Mouse (Mus musculus) heart, adult 2 months (tissue): ENCODE data around the gene Rc3h1.

Source experiments
- CTCF ChIP-seq: fragments of 200-600 bp; IDR thresholded peaks from 2 replicates; pipeline ENCODE4 v1.8.1; 2022; ENCODE audit warnings: antibody characterized with exemption, mild to moderate bottlenecking, moderate library complexity
- EP300 ChIP-seq: fragments of 200-500 bp; IDR thresholded peaks from 2 replicates; pipeline ENCODE4 v1.6.1; 2011; ENCODE audit warnings: low read depth, low read length, control low read depth; ENCODE audit not compliant: insufficient read depth

DNA sequence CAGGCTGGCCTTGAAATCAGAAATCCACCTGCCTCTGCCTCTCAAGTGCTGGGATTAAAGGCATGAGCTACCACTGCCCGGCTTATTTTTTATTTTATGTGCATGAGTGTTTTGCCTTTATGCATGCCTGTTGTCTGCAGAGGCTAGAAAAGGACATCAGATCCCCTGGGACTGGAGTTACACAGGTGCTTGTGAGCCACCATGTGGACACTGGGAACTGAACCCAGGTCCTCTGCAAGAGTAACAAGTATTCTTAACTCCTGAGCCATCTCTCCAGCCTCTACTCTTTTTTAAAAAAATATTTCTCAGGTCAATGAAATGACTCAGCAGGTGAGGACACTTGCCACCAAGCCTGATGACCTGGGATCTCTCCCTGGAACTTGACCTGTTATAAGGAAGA lies 44.6 kb upstream of the Rc3h1 start:
- TF ChIP-seq EP300 (no peak), CTCF (no peak)
